Mouse (Mus musculus): ENCODE results near the gene Ulk3.
A peak's percentile ranks its signal among the peaks of the same experiment; 100 is the strongest.

DNA sequence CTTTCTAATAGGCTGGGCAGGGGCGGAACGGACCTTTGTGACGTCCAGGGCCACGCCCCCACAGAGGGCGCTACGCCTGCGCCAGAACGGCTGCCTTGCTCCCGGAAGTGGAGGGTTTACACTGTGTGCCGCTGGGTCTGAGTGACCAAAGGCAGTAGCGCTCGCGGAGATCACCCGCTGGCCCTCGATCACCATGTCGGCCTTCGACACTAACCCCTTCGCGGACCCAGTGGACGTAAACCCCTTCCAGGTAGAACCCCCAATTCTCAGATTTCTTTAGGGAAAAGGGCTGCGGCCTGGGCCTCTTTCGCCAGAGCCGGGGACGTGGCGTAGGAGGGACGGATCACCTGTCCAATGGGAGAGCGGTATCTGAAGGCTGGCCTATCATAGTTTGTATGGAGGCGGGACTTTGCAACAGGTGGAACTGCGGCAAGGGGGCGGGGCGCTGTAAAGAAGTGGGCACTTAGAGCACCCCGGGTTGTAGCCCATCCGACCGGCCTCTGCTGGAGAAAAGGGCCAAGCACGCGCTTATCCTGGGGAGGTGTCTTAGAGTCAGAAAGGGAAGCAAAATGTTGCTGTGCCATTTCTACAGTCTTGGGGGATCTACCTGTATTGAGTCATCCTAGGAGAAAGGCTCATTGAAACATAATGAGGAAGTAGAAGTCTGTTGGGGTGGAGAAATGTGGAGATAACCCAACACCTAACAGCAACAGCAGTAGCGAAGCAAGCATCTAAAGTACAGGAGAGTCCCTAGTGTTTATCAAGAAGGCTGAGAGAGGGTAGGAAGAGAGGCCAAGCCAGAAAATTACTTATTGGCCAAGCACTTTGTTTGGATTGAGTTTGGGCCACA lies 28.2 kb upstream of the Ulk3 start, which contains the start of gene Scamp2:
- TF ChIP-seq CTCF (IDR thresholded peaks at IDR 0.05; ENCODE audit: borderline replicate concordance, insufficient read depth, low read length) (no peak; the same call in 1 of the 2 replicates), POLR2A (IDR thresholded peaks at IDR 0.05; ENCODE audit: low read depth, low read length) (peak; percentile 89)
